Mouse (Mus musculus): ENCODE measurements around the gene Zfp280d. TPM values are rescaled to one million over a fixed set of nuclear protein-coding genes. Genes with fewer than 3 reads are reported as not detected.

Zfp280d gene
- total RNA-seq, 2 experiments from 2014 or later, result 47.1 to 50.0 TPM

DNA sequence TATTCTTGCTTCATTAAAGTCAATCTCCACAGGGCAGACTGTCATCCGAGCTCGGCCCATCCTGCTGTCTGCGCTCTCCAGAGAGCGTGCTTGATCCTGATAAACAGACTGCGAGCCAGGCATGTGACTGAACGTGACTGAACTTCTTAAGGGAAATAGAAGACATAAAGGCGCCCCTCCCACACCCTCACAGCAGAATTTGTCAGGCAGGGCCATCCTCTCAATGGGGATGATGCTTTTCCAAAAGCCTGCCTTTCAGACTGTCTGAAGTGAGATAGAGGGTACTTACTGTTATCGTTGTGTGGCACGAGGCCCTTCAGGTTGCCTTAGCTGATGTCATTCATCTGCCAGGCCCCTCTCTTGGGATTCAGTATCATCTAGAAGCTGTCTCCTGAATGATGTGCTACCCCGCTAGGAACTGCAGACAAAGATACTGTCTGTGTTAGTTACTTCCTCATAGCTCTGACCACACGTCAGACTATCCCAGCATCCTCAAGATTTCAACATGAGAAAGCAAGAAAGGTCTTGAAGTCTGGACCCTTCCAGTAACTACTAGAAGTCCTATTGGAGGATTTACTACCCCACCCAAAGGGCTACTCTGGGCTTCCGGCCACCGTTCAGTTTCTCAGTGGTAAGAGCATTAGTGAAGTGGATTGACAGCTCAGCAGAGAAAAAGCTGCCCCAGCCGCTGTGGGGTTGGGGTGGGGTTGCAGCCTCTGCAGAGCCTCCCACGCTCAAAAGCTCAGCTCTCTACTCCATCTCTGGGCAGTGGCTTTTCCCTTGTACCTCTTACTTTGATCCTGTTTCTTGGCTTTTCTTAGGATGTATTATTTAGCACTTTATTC is 134.9 kb downstream of the Zfp280d start:
- intact Hi-C loops (cut with DNase I), result loop anchor here (5.0 to 10.0 kb wide), 2 partner anchors 575 to 762 kb away; no protein-coding TSS in a partner anchor
- no peak for DNase-seq (ENCODE audit: low spot score in 2 of 2)

DNA sequence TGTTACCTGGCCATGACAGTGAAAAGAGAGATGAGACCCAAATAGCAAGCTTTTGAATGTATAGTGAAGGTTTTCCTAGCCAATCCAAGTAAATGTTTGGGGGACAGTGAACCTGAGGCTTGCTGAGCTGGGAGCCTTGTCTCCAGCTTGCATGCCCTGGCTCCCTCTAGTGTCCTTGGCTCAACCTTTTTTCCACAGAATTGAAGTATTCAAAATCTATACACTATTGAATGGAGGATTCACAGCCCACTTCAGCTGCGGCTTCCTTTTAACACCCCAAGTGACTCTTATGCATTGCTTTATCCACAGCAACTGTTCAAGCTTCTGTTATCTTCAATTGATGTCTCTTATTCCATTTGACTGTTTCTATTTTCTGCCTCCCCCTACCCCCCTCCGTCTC is 137.1 kb downstream of the Zfp280d start:
- intact Hi-C loops (cut with DNase I), result loop anchor here (5.0 kb wide), 1 partner anchor 764 kb away; no protein-coding TSS in a partner anchor
- DNase-seq (ENCODE audit: low spot score in 2 of 2), result peak in 1 of 2 experiments; percentile 40

Other genes with a start within 250 kb of the Zfp280d start
- 10 to 100 TPM; 40.8 to 48.8 TPM for gene Tcf12, start 163.0 kb upstream of the Zfp280d start, total RNA-seq (2021)
- gene Mns1, start 163.2 kb downstream of the Zfp280d start, total RNA-seq (2021), result 1 to 10 TPM; 1.1 TPM
- 10 to 100 TPM in 1 of 2 experiments, 1 to 10 TPM in 1; 9.8 to 10.5 TPM for gene Tex9, start 217.4 kb downstream of the Zfp280d start, total RNA-seq (2021)